Mouse (Mus musculus) c-Kit-negative CD71-positive TER-119-positive erythroid progenitor cells, embryonic 14.5 days (primary cell): ENCODE results near the gene Apobr.

ENCODE experiments used
- DNase-seq: peaks from one replicate; pipeline ENCODE4 v3.0.0-alpha.2; 2013; ENCODE audit warnings: low read depth, low spot score

Gene Apobr

GRCm38 (mm10) chr7:126598919-126599318 lies 14.2 kb downstream of the Apobr start:
- DNase-seq: no peak

DNA sequence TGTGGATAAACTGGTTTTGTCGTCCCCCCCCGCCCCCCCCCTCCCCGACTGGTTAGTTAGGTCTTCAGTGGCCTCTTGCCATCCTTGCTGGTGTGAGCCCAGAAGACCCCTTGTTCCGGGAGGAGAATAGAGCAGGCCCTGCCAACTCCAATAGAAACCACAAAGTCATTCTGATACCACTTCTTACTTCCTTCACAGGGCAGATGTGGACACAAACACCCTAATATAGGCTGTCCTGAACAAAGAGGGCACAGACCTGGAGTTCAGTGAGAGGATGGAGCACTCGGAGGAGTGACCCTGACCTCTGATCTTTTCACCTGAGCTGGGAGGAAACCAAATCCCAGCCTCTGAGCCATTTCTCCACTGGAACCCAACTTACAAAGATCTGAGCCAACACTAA lies 17.2 kb downstream of the Apobr start:
- DNase-seq: no peak

- DNase-seq: no peak
These were observed 17.9 kb downstream of the Apobr start for GRCm38 (mm10) chr7:126602650-126603049.

DNA sequence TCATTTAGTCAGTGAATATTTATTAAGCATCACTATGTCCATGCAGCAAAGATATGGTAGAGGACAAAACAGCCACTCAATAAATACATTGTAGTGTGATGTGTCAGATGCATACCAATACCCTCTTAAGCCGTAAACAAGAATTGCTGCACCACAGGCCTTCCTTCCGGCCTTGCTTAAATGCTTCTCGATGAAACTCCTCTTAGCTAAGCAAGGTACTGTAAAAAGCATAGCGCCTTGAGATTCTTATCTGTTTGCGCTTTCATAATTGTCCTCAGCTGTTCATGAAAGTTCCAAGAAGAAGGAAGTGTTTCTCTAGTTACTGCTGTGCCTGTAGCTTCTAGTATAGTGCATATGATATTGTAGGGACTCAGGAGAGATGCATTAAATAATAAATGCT lies 21.9 kb downstream of the Apobr start:
- no peak for DNase-seq

DNA sequence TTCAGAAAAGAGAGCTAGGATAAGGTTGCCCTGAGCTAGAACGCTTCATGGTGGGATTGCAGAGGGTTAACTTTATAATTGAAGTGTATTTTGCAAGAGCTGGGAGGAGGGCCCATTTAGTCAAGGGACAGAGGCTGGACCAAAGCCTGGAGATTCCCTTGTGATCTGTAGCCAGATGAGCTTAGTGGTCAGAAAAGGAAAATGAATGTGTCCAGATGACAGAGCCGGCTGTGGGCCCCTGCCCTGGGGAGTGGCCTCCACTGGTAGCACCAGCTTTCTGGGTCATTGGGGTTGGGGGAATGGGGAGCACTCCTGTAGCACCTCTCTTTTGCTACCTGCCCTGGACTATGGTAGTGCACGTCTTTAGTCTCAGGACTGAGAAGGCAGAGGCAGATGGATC lies 22.3 kb downstream of the Apobr start:
- DNase-seq: no peak

GRCm38 (mm10) chr7:126607796-126608195 lies 23.1 kb downstream of the Apobr start:
- no peak for DNase-seq

GRCm38 (mm10) chr7:126612736-126613135 lies 28.0 kb downstream of the Apobr start:
- DNase-seq: no peak

- DNase-seq: no peak
These were observed 32.0 kb downstream of the Apobr start for GRCm38 (mm10) chr7:126616707-126617106.

DNA sequence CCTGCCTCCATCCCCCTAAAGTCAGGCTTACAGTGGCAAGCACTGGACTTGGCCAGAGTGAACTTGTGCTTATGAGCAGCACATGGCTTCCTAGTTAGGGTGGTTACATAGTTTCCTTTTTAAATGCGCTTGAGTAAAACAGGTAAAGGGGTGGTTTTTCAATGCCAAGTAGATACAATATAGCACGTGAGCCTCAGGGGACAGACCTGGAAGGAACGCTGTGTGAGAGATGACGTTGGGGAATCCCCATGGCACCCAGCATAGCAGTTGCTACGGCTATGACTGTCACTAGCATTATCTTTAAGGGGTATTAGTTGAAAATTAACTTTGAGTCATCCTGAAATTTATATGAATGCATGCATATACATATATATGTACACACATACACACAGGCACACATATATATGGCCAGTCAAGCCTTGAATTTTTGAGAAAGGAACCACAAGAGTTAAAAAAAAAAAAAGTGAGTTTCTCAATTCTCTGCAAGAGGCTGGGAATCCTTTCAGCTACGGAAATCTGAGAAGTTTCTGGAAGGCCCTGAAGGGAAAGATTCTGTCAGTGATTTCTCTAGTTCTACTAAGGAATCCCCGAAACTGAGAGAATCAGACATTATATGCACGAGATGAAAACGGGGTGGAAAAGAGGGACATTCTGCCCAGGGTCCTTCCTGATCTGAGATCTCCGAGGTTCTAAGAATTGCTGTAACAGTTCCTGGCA lies 35.0 kb downstream of the Apobr start:
- DNase-seq: no peak

DNA sequence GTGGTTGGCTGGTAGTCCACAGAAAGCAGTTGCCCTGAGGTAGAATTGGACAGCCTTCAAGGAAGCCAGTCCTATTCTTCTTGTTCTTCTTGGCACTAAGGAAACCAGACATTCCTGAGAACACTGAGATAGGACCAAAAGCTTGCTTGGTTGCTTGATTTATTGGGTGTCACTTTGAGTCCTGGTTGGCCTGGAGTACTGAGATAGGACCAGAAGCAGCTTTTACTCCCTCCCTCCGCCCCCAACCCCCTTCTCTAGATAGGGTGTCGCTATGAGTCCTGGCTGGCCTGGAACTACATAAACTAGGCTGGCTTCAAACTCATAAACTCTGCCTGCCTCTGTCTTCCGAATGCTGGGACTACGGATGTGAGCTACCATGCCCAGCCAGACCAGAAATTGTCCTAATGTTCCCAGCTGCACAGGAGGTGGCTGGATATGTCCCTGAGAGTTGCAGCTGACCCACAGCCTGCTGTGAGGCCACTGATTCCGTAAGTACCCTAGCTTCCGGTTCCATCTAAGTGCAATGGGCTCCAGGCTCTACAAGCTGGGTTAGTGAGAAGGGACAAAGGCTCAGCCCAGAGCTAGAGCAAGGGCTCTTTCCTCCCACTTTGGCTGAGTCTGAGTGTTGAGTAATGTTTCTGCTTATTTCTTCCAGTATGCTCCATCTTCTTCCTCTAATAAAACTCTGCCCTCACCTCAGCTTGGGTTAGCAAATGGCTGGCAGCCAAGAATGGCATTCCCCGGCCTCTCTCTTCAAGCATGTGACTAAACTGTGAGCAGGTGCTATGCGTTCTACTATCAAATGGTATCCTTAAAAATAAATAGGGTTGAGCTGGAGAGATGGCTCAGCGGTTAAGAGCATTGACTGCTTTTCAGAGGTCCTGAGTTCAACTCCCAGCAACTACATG lies 37.0 kb downstream of the Apobr start:
- DNase-seq: no peak

GRCm38 (mm10) chr7:126623381-126623780 lies 38.6 kb downstream of the Apobr start:
- no peak for DNase-seq

DNA sequence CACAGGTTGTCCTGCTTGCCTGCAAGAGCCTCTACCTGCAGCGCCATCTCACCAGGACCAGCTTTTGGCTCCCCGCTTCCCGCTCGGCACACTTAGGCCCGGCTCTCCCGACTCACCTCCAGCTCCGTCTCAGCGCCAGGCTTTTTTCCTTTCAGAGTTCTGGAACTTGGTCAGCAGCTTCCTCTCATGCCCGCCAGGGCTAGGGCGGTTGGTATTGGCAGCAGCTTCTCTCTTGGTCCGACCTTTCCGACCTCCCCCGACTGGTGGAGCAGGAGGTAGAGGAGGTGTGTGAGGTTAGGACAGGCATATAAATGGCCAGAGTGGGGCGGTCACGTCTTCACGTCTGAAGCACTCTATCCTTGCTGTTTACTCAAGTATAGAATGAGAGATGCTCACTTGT lies 40.0 kb downstream of the Apobr start:
- no peak for DNase-seq

DNA sequence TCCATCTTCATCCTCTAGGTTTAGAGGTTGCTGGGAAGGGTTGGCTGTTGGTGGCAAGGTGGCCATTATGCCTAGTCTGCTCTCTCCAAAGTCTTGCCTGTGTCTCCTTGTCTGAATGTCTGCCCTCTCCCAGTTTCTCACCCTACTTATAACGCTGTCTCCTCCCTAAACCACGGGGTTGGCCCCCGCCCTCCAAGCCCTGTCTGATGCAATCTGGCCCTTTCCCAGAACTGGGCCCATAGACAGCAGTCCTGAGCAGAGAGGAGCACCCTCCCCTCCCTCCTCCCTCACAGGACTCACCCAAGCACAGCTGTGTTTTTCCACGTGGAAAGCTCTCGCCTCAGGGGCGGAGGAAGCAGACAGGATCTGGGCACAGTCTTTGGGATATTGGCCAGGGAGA lies 40.6 kb downstream of the Apobr start:
- peak; percentile 45 for DNase-seq

DNA sequence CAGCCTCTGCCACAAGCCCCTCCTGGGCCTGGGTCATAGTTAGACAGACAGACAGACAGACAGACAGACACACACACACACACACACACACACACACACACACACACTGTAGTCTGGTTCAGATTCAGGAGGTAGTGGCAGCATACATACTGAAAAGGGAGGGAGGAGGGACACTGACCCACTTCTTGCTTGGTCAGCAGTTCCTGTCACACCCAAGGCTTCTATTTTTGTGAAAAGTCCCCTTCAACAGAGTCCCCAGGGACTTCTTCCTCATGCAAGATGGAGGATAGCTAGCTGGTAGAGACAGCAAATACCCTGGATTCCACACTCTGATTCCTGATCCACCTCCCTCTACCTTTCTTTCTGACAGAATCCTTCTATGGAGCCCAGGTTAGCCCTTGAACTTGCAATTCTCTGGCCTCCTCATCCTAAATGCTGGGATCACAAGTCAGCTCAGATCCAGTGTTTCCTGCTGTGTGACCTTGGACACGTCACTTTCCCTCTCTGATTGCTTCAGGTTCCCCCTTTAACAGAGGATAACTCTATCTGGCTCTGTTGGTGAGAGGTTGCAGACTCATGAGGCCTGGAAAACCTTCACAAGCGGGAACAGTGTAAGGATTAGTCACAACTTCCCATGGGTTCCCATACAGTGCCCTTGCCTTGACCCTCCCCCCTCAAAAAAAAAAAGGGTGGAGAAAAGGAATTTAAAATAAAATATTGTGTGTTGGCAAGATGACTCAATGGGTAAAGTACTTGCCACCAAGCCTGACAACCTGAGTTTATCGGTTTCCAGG lies 41.3 kb downstream of the Apobr start:
- no peak for DNase-seq

DNA sequence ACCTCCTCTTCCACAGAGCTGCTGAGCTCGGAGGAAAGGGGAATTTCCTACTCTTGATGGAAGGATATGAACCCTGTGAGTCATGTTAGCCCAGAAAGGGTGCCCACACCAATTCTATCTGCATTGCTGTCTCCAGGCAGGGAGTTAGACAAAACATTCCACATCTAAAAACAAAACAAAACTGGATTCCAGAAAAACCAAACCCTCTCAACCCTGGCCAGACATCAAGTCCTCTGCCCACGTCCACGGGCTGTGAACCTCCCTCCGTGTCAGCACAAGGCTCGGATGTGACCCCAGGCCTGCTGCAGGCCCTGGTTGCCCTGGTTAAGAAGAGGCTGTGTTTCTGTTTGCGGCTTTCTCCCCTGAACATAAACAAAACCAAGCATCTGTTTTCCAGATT lies 43.4 kb downstream of the Apobr start:
- DNase-seq: no peak

GRCm38 (mm10) chr7:126629915-126630314 lies 45.2 kb downstream of the Apobr start:
- DNase-seq: no peak

DNA sequence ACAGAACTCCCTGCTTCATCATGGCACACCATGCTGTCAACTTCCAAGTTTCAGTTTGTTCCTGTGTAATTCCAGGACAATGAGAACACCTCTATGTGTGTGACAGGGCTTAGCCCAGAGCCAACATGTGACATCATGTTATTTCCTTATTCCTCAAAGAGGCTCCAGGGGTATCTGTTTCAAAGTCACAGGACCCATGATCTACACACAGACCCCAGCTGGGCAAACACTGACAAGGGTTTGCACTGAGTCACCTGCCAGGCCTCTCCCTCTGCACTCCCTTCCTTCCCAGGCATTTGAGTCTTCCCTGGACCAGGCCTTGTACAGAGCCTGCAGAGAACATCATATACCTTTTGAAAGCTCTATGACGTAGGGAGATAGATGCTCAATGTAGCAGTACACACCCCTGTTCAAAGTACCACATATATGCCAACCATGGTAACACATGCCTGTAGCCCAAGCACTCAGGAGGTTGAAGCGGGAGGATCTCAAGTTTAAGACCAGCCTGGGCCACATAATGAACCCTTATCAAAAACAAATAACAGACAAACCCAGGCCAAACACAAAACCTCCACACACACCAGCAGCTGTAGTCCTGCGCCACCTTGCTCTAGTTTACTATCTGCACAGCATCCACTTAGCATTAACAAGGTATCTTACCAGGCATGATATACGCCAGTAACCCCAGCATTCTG lies 46.2 kb downstream of the Apobr start, which contains the start of gene Nupr1:
TSS of gene Nupr1 (minus strand) at position 38 of the 695 bp plus-strand sequence.
- no peak for DNase-seq

DNA sequence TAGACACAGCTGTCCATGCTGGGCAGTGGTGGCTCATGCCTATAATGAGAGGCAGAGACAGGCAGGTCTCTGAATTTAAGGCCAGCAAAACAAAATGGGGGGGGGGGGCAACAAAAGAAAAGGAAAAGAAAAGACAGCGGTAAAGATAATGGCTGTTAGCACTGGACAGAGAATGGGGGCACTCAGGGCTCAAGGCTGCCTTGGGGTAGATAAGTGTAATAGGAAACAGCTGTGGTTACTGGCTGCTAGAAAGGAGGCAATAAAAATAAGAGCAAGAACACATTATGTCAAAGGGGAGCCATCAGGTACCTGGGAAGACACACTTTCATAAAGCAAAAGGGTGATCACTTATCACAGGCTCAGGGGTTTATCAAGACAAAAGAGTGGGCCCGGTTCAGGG lies 47.7 kb downstream of the Apobr start:
- no peak for DNase-seq

GRCm38 (mm10) chr7:126635375-126635774 lies 50.6 kb downstream of the Apobr start:
- DNase-seq: no peak

DNA sequence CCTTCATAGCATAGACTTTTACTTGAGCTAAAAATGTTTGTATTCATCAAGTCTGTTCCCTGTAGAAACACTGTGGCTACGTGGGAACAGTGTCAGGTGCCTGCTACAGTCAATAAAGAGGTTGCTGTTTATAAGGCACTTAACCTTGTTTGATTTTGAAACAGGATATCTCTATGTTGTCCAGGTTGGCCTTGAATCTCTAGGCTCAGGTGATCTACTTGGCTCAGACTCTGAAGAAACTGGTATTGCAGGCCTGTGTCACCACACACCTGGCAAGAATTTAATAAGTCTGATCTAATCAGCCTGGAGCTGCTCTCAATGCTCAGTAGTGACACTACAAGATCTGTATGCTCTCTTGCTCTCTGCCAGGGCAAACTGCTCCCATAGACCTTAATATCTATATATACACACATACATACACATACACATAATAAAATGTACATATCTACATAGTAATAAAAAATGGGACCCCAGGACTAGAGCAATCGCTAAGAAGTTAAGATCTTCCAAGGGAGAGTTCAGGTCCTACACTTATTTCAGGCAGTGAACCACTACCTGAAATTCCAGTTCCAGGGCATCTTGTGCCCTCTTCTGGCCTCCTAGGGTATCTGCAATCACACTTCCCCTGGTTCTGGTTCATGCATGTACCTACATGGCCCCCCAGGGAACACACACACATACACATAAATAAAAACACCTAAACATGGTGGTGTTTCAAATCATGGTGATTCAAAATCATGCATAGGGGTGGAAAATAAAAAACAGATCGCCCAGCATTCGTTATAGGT lies 52.2 kb downstream of the Apobr start:
- DNase-seq: no peak
